ENCODE assay signal across 8 mouse cellular contexts in the genomic region with DNA sequence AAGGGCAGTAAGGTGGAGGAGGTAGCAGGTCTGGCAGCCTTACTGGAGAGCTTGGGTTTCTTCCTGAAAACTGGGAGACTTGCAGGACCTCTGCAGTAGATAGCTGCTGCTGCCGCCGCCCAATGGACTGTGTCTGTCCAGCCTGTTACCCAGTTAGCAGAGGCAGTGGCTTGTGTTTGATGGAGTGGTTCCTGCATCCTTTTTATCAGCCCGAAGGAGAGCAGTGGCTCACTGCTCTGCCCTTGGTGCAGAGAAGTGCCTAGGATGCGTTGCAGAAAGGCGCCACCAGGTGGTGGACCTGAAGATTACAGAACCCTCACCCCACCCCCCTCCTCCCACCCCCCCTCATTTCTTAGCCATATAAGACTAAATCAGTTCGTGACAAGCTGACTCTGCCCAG. TPM values are rescaled to one million over a fixed set of nuclear protein-coding genes. Genes with fewer than 3 reads are reported as not detected.
A peak's percentile ranks its signal among the peaks of the same experiment; 100 is the strongest.
DNase-seq lines count a peak whose midpoint lies in the region; ATAC-seq and TF ChIP-seq lines count a peak whose summit lies in the region.

No protein-coding gene starts in this region.

- no peak overlapping the region for H3K4me3 ChIP-seq in left cerebral cortex, adult 2 months

- TF ChIP-seq CTCF in left cerebral cortex, adult 2 months (IDR thresholded peaks at IDR 0.05) = peak; percentile 77

- peak; percentile 24 to 37; a peak in 1 of 4 replicates for ATAC-seq in hematopoietic stem cell, adult 5-6 weeks (replicated peaks in 1 of 2; ENCODE audit: insufficient read depth in 1 of 2, low FRiP score in 2 of 2, low TSS enrichment in 1 of 2, low read depth in 1 of 2, poor library complexity in 2 of 2, severe bottlenecking in 2 of 2)

- peak in 1 of 2 experiments; percentile 51 for DNase-seq in left cerebral cortex, adult 2 months (ENCODE audit: extremely low spot score in 1 of 2, low spot score in 2 of 2)
- DNase-seq in left cerebral cortex, postnatal 14 days (ENCODE audit: low spot score in 2 of 2) = no peak
- DNase-seq in NIH3T3 (ENCODE audit: low read depth) = peak; percentile 83
- DNase-seq in cerebellum, postnatal 36 days = peak; percentile 67 to 72
- peak; percentile 58 for DNase-seq in lung, postnatal 25 days (ENCODE audit: low spot score)
- DNase-seq in spleen, postnatal 4 days (ENCODE audit: low spot score in 2 of 2) = peak; percentile 64 to 87
- DNase-seq in layer of hippocampus, postnatal 14 days (ENCODE audit: low spot score in 2 of 2) = no peak

- H3K27ac ChIP-seq in left cerebral cortex, adult 2 months = peak overlapping the region; percentile 38; the same call in 1 of the 2 replicates

- intact Hi-C loops in left cerebral cortex, adult 2 months (cut with DNase I) = loop anchor here (1.0 kb wide), 1 partner anchor 28 kb away; no protein-coding TSS in a partner anchor
- intact Hi-C loops in left cerebral cortex, postnatal 14 days (cut with DNase I) = no loop called here

RNA-seq across cellular contexts. Expression of a gene that starts 10.2 kb away (rescaled TPM):
- total RNA-seq in left cerebral cortex, adult 2 months (2021) = 10 to 100 TPM; 39.8 to 56.4 TPM
- total RNA-seq in left cerebral cortex, postnatal 14 days (2021) = 10 to 100 TPM; 26.5 to 28.8 TPM
- 6.6 and 16.1 TPM in 2 replicates for total RNA-seq in hematopoietic stem cell, adult 5-6 weeks (2017)
- total RNA-seq in layer of hippocampus, postnatal 14 days (2021) = 10 to 100 TPM; 20.8 to 21.3 TPM

RNA-seq across cellular contexts. Expression of a gene that starts 17.5 kb away (rescaled TPM):
- 10 to 100 TPM; 11.3 to 14.4 TPM for total RNA-seq in left cerebral cortex, adult 2 months (2021)
- total RNA-seq in left cerebral cortex, postnatal 14 days (2021) = 10 to 100 TPM; 14.7 to 15.4 TPM
- total RNA-seq in hematopoietic stem cell, adult 5-6 weeks (2017) = 18.5 and 19.1 TPM in 2 replicates
- 10 to 100 TPM; 12.9 to 13.1 TPM for total RNA-seq in layer of hippocampus, postnatal 14 days (2021)

RNA-seq across cellular contexts. Expression of a gene that starts 33.6 kb away (rescaled TPM):
- 1 to 10 TPM; 3.1 to 3.8 TPM for total RNA-seq in left cerebral cortex, adult 2 months (2021)
- 1 to 10 TPM; 6.5 to 7.0 TPM for total RNA-seq in left cerebral cortex, postnatal 14 days (2021)
- 1.7 and 3.3 TPM in 2 replicates for total RNA-seq in hematopoietic stem cell, adult 5-6 weeks (2017)
- total RNA-seq in layer of hippocampus, postnatal 14 days (2021) = 1 to 10 TPM; 6.5 to 6.7 TPM

RNA-seq across cellular contexts. Expression of a gene that starts 49.3 kb away (rescaled TPM):
- total RNA-seq in left cerebral cortex, adult 2 months (2021) = 1 to 10 TPM in 1 of 2 experiments, under 1 TPM in 1; 0.86 to 1.1 TPM
- total RNA-seq in left cerebral cortex, postnatal 14 days (2021) = 1 to 10 TPM in 1 of 2 experiments, under 1 TPM in 1; 0.79 to 1.0 TPM
- total RNA-seq in hematopoietic stem cell, adult 5-6 weeks (2017) = 0.89 and 2.4 TPM in 2 replicates
- total RNA-seq in layer of hippocampus, postnatal 14 days (2021) = 1 to 10 TPM; 1.2 to 1.8 TPM

RNA-seq across cellular contexts. Expression of a gene that starts 55.6 kb away (rescaled TPM):
- total RNA-seq in left cerebral cortex, adult 2 months (2021) = 10 to 100 TPM; 49.2 to 57.1 TPM
- 10 to 100 TPM; 49.7 to 55.3 TPM for total RNA-seq in left cerebral cortex, postnatal 14 days (2021)
- total RNA-seq in hematopoietic stem cell, adult 5-6 weeks (2017) = 10.3 and 25.2 TPM in 2 replicates
- 10 to 100 TPM; 45.5 to 49.0 TPM for total RNA-seq in layer of hippocampus, postnatal 14 days (2021)

Comparison
In these comparisons a context has a peak if more than half of its experiments do, and no peak if none do; other contexts are left out.
1. DNase-seq: peak in NIH3T3 (single experiment), cerebellum, postnatal 36 days (2 of 2), lung, postnatal 25 days (single experiment) and spleen, postnatal 4 days (2 of 2); none in left cerebral cortex, postnatal 14 days (0 of 2) and layer of hippocampus, postnatal 14 days (0 of 2).